Mouse (Mus musculus) bone marrow macrophage, adult 2 months (primary cell): ENCODE results near the gene Vmn2r89. TPM values are rescaled to one million over a fixed set of nuclear protein-coding genes. Genes with fewer than 3 reads are reported as not detected.
"Not testable (repeated sequence)": the region's sequence is repeated elsewhere in the genome, so short reads cannot be mapped to it uniquely, and the experiment has no call there.

Experiments used
- H3K27ac ChIP-seq: 2 replicates; pipeline ENCODE4 v1.5.1; 2012; ENCODE audit warnings: low read depth, low read length; ENCODE audit not compliant: insufficient read depth
- H3K4me1 ChIP-seq: 2 replicates; pipeline ENCODE4 v1.6.1; 2012; ENCODE audit warnings: low read length; ENCODE audit not compliant: control insufficient read depth, insufficient read depth
- H3K4me3 ChIP-seq: 2 replicates; pipeline ENCODE4 v1.5.1; 2012; ENCODE audit warnings: mild to moderate bottlenecking, low read length, moderate library complexity; ENCODE audit not compliant: insufficient read depth
- CTCF ChIP-seq: IDR thresholded peaks from 2 replicates; pipeline ENCODE4 v1.5.1; 2012; ENCODE audit warnings: low read depth, mild to moderate bottlenecking, low read length, moderate library complexity
- POLR2A ChIP-seq: IDR thresholded peaks from 2 replicates; pipeline ENCODE4 v1.6.1; 2012; ENCODE audit warnings: mild to moderate bottlenecking, low read depth, low read length, borderline replicate concordance
- polyA plus RNA-seq: library from polyadenylated mRNA; stranded (reverse); fragments of >200 nt; gene quantifications from 2 replicates; pipeline ENCODE4 v1.2.4, GENCODE M21; 2012; ENCODE audit not compliant: missing spikeins, insufficient read depth, insufficient read length

Gene Vmn2r89
- polyA plus RNA-seq: 0.15 TPM in 1 of 2 replicates, not detected in the other

DNA sequence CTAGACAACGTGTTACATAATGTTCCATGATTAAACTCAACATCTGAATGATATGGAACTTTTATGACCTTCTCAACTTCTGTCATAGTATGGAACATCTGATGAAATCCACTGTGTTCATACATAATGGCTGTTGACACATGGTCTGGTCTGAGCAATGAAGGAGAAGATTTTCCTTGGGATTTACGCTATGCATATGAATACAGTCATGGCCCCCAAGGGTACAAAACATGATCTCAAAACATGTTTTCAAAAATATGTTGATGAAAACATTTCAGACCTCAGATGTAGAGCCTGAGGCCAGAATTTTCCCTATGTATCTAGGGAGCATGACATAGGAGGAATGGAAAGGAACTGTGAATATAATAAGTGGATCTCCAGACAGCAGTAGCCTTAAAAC lies at the start of gene Vmn2r89:
TSS of gene Vmn2r89 (plus strand) at position 301 of the 400 bp plus-strand sequence.
- H3K4me3 ChIP-seq, H3K4me1 ChIP-seq, H3K27ac ChIP-seq: not testable (repeated sequence)

DNA sequence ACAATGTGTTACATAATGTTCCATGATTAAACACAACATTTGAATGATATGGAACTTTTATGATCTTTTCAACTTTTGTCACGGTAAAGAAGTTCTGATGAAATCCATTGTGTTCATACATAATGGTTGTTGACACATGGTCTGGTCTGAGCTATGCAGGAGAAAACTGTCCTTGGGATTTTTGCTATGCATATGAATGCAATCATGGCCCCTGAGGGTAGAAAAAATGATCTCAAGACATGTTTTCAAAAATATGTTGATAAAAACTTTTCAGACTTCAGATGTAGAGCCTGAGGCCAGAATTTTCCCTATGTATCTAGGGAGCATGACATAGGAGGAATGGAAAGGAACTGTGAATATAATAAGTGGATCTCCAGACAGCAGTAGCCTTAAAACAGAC lies 41.1 kb upstream of the Vmn2r89 start, which contains the start of gene Vmn2r88:
TSS of gene Vmn2r88 (plus strand) at position 301 of the 400 bp plus-strand sequence.
- TF ChIP-seq POLR2A (no peak), CTCF (no peak)

DNA sequence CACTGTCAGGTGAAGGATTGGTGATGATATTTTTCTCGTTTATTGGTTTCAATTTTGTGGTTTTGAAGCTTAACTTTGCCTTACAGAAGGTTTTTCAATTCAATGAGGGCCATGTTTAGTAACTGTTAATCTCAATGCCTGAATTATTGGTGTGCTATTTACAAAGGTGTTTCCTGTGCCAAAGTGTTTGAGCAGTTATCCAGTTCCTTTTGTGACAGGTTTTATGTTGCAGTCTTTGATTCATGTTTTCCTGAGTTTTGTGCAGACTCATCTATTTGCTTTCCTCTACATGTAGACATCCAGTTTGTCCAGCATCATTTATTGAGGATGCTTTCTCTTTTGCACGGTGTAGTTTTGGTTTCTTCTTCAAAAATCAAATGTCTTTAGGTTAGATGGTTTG lies 27.8 kb upstream of the Vmn2r89 start:
- no peak for TF ChIP-seq CTCF
- Histone ChIP-seq H3K4me3 (no peak overlapping the region), H3K27ac (no peak overlapping the region), H3K4me1 (no peaks in the 10 kb centered on the region)

More for the DNA sequence above, 41.1 kb upstream of the Vmn2r89 start, which contains the start of gene Vmn2r88:
- H3K4me1 ChIP-seq: no peaks in the 10 kb centered on the region
- no peak within 1 kb of the TSS for H3K27ac ChIP-seq
- H3K4me3 ChIP-seq: no peak within 1 kb of the TSS

DNA sequence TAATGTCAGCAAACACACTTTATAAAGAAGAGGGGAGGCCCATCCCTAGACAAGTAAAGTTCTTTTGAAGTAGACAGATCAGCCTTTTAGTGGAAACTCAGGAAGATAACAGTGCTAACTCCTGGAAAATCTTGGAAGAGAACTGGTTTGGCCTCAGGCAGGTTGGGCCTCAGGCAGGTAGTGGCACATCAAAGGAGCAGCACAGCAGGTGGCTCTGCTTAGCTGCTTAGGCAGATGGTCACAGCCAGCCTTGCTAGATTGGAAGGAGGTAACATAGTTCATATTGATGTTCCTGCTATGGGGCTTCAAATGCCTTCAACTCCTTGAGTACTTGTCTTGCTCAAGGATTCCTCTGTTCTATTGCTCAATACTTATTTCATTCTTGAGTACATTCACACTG lies 21.5 kb upstream of the Vmn2r89 start:
- not testable (repeated sequence) for H3K27ac ChIP-seq, H3K4me1 ChIP-seq, H3K4me3 ChIP-seq

DNA sequence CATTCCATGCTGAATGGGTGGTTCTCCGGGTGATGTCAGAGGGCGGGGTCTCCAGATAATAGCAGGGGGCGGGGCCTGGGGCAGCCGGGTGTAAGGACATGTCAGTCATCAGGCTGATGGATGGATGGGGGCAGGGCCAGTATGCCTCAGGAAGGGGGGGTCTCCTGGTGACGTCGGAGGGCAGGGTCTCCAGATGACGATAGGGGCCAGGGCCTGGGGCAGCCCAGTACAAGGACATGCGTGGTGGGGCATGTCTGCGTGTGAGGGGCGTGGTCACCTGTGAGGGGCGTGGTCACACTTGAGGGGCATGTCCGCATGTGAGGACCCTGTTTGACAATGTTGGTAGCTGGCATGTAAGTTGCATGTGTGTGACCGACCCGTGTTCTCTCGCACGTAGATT lies 17.1 kb upstream of the Vmn2r89 start:
- Histone ChIP-seq H3K4me1 (no peaks in the 10 kb centered on the region), H3K27ac (no peak overlapping the region), H3K4me3 (no peak overlapping the region)
- TF ChIP-seq POLR2A (no peak), CTCF (no peak)

DNA sequence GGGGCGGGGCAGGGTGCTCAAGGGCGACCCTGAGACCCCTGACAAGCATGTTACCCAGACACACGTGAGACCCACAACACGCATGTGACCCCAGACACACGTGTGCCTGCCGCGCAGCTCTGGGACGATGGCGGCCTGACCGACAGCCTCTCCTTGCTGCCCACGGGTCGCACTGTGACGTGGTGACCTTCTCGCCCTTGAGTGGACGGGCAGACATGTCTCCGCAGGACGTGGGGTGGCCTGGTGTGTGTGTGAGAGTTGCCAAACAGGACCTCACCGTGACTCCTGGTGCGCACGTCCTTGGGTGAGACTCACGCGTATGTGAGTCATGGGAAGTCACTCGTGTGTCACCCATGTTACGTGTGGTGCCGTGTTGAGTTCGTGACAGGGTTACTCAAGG lies 16.6 kb upstream of the Vmn2r89 start:
- Histone ChIP-seq H3K4me3 (no peak overlapping the region), H3K4me1 (no peaks in the 10 kb centered on the region), H3K27ac (no peak overlapping the region)
- TF ChIP-seq CTCF (no peak), POLR2A (no peak)

DNA sequence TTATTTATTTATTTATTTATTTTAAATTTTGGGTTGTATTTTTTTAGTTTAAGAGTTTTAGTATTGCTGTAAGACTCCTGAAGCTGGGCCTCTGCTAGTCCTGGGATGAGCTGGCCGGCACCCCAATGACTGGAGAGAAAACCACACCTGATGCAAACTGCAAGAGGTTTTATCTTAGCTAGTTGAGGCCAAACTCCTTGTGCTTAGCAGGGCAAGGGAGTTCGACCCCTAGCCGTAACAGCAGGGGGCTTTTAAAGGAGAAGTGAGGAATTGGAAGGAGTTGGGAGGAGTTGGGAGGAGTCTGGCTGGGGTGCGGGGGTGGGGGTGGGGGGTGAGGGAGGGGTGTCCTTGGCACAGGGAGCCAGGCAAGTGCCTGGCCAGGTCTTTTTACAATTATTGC lies 12.7 kb upstream of the Vmn2r89 start:
- no peak for TF ChIP-seq POLR2A
- no peak for TF ChIP-seq CTCF
- H3K4me1 ChIP-seq: no peaks in the 10 kb centered on the region
- H3K27ac ChIP-seq: no peak overlapping the region
- no peak overlapping the region for H3K4me3 ChIP-seq

DNA sequence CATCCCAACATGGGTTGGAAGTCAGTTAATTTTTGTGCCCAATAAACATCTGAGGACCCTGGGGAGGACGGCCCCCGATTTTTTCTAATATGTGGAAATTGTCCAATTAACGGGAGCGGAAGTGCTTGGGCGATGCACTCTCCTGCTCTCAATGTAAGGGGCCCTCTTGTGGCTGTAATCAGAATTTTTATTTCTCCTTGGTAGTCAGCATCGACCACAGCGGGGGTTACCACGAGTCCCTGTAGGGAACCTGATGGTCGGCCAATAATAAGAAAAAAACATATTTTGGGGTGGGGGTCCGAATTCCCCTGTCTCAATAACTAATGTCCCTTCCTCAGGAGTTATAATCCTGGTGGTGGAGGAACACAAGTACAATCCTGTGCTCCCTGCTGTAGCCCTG lies 28.6 kb downstream of the Vmn2r89 start:
- H3K27ac ChIP-seq, H3K4me1 ChIP-seq, H3K4me3 ChIP-seq: not testable (repeated sequence)

DNA sequence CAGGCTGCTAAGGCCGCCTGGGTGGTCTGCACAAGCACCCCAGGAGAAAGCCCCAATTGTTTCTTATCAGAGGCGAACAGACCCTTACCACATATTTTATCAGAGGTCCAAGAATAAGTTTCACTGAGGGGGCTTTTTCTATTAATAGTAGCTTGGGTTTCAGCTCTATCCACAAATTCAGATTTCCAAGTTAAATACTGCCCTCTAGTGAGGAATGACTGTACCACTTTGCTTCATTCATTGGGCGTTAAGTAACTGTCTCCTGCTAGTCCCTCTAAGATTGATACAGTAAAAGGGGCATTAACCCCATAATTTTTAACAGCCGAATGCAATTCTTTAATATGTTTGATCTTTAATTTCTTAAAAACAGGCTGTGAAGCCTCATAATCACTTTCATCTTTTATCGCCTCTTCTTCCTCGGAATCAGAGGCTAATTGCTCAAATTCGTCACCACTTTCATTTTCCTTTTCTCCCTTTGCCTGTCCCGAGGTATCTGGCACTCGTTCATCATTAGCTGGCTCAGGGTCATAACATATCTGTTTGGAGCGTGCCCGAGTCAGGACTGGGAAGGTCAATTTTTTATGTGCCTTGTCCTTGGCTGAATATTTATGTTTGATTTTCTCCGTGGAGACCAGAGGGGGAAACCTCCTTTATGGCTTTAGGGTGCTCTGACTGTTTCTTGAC lies 29.8 kb downstream of the Vmn2r89 start:
- not testable (repeated sequence) for H3K4me3 ChIP-seq, H3K4me1 ChIP-seq, H3K27ac ChIP-seq

DNA sequence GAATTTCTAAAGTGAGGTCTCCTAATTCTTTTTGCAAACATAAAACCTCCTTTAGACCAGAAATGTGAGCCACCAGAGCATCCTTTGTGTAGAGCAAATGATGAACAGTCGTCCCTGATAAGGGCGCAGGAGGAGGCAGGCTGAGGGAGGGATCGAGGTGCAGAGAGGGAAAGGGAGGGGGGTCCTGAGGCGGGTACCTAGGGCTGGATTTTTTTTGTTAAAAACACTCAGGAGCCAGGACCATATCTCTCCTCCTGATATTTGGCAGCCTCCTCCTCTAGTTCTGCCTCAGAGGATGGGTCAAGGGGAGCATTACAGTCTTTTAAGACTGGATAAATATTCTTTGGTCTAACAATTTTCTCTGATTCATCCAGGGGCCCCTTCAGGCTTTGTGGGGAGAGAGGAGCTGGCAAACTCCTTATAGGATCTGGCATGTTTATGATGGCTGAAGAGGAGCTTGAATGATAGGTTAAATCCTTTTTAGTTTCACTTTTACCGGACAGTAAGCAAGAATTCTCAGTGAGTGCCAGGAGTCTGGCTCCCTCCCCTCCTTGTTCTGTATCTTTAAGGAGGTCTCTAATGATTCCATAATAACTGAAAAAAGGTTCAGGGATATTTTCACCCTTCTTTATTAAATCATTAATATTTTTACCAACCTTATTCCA lies 30.5 kb downstream of the Vmn2r89 start:
- Histone ChIP-seq H3K4me1 (no peaks in the 10 kb centered on the region), H3K27ac (no peak overlapping the region), H3K4me3 (no peak overlapping the region)
- TF ChIP-seq POLR2A (no peak), CTCF (no peak)

DNA sequence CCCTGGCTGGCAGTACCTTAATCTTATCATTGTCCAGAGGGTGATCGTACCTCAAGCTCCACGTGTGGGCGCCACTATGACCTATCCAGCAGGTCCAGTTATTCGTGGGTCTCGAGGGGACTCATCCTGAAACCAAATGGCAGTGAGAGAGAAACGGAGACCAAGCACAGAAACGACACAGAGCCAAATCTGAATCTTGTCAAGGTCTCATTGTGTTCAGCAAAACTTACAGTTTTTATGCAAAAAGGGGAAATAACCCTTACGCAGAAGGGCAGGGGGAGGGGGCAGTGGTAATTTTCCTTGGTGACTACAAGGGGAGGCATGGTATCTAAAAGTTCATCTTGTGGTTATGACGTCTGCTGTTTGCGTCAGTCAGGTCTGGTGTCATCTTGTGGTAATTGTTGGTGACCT lies 31.3 kb downstream of the Vmn2r89 start:
- not testable (repeated sequence) for H3K4me3 ChIP-seq

DNA sequence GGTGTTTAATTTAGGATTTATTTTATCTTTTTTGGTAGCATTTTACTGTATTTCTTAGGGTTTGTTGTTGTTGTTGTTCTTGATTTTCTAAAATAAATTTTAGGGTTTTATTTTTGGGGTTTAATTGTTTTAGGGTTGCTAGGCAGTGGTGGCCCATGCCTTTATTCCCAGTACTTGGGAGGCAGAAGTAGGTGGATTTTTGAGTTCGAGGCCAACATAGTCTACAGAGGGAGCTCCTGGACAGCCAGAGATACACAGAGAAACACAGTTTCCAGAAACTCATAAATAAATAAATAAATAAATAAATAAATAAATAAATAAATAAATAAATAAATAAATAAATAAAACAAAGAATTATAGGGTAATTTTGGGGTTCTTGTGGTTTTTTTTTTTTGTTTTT lies 32.0 kb downstream of the Vmn2r89 start:
- Histone ChIP-seq H3K4me1 (no peaks in the 10 kb centered on the region), H3K4me3 (no peak overlapping the region), H3K27ac (no peak overlapping the region)
- TF ChIP-seq CTCF (no peak), POLR2A (no peak)

More for the DNA sequence above, 31.3 kb downstream of the Vmn2r89 start:
- not testable (repeated sequence) for H3K27ac ChIP-seq, H3K4me1 ChIP-seq
